Mouse (Mus musculus): ENCODE results near the gene Tmie. TPM values are rescaled to one million over a fixed set of nuclear protein-coding genes. Genes with fewer than 3 reads are reported as not detected.
A peak's percentile ranks its signal among the peaks of the same experiment; 100 is the strongest.

Tmie gene
- total and polyA plus RNA-seq, 3 experiments: 1.00 to 1.7 (median 1.3) TPM

DNA sequence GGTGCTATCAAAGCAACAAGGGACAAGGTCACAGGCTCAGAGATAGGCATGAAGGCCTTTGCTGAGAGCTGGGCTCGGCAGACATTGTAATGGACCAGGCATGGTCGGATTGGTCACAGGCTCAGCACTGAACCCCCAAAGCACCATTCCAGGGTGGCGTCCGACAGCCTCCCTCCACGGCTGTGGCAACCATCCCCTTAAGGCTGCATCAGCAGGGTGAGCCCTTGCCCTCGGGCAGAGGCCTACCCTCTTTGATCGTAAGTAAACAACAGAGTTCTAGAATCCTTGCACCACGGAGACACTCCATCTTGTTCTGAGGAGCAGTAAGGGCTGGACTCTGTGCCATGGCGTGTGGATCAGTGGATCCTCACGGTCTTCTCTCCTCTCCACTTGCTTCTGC lies 35.7 kb downstream of the Tmie start, which contains the start of gene Prss46:
Prss46 (plus strand) TSS at position 301 of the 400 bp plus-strand sequence.
- Histone ChIP-seq H3K9ac (ENCODE audit: low read depth, low read length) (no peak within 1 kb of the TSS), H3K79me2 (replicated peaks; ENCODE audit: control insufficient read depth, insufficient read depth, low read length) (no peaks in the 10 kb centered on the region), H3K27ac (no peak within 1 kb of the TSS), H3K27me3 (ENCODE audit: control insufficient read depth, insufficient read depth, low read length) (no peaks in the 10 kb centered on the region), H3K4me3 (no peak within 1 kb of the TSS), H3K4me1 (ENCODE audit: control insufficient read depth, insufficient read depth, low read length) (no peaks in the 10 kb centered on the region), H3K36me3 (ENCODE audit: control insufficient read depth, insufficient read depth, low read length) (no peaks in the 10 kb centered on the region)
- no peak for DNase-seq
- intact Hi-C loops (cut with DNase I): no loop called here
- WGBS: 86% methylated on average over 10 of the region's 10 CpGs
- TF ChIP-seq POLR2A (IDR thresholded peaks at IDR 0.05; ENCODE audit: insufficient read depth, low read depth, low read length): no peak

DNA sequence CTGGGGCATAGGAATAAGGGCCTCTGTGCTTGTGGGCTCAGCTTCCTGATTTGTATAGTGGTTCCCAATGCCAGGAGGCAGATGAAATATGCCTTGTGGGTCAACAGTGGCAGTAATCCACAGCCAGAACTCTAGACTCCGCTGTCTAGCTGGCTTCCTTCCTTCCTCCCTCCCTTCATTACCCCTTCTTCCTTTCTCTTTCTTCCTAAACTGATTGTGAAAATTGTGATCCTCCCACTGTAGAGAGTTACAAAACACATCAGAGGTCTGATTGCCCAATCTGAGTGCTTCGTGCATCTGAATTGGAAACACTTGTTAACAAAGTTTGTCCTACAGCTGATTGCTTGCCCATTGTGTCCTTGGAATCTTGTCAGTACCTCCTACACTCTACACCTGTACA lies 38.5 kb downstream of the Tmie start:
- H3K36me3 ChIP-seq (ENCODE audit: control insufficient read depth, insufficient read depth, low read length): no peaks in the 10 kb centered on the region
- no peak overlapping the region for H3K27ac ChIP-seq
- H3K27me3 ChIP-seq (ENCODE audit: control insufficient read depth, insufficient read depth, low read length): no peaks in the 10 kb centered on the region
- TF ChIP-seq POLR2A (IDR thresholded peaks at IDR 0.05; ENCODE audit: insufficient read depth, low read depth, low read length) (no peak), CTCF (IDR thresholded peaks at IDR 0.05) (no peak), EP300 (IDR thresholded peaks at IDR 0.05; ENCODE audit: insufficient read depth, low read depth, low read length) (no peak)
- H3K4me1 ChIP-seq (ENCODE audit: control insufficient read depth, insufficient read depth, low read length): no peaks in the 10 kb centered on the region
- H3K4me3 ChIP-seq: no peak overlapping the region
- intact Hi-C loops (cut with DNase I): no loop called here
- H3K9ac ChIP-seq (ENCODE audit: low read depth, low read length): no peak overlapping the region
- H3K79me2 ChIP-seq (replicated peaks; ENCODE audit: control insufficient read depth, insufficient read depth, low read length): no peaks in the 10 kb centered on the region
- 38% methylated on average over 2 of the region's 2 CpGs for WGBS
- DNase-seq: no peak

DNA sequence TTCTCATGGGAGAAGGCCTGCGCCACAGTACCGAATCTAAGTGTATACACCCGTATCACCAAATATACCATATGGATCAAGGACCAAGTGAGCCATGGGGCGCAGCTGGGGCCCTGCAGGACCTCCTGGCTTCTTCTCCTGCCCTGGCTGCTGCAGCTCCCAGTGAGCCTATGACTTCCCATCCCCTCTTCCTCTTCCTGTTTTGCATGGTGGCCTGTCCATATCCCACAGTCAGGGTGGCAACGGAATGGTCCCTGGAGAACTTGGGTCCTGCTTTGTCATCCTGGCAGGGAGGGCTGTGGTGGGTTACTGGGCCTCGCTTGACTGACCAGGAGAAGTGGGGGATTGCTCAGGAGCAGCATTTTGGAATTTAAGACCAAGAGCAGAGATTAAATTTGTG lies 39.0 kb downstream of the Tmie start:
- WGBS: 76% methylated on average over 6 of the region's 6 CpGs
- H3K36me3 ChIP-seq (ENCODE audit: control insufficient read depth, insufficient read depth, low read length): no peaks in the 10 kb centered on the region
- H3K27me3 ChIP-seq (ENCODE audit: control insufficient read depth, insufficient read depth, low read length): no peaks in the 10 kb centered on the region
- no peak overlapping the region for H3K9ac ChIP-seq (ENCODE audit: low read depth, low read length)
- no peak overlapping the region for H3K4me3 ChIP-seq
- DNase-seq: no peak
- TF ChIP-seq CTCF (IDR thresholded peaks at IDR 0.05) (no peak), EP300 (IDR thresholded peaks at IDR 0.05; ENCODE audit: insufficient read depth, low read depth, low read length) (no peak), POLR2A (IDR thresholded peaks at IDR 0.05; ENCODE audit: insufficient read depth, low read depth, low read length) (no peak)
- H3K4me1 ChIP-seq (ENCODE audit: control insufficient read depth, insufficient read depth, low read length): no peaks in the 10 kb centered on the region
- no peak overlapping the region for H3K27ac ChIP-seq
- no peaks in the 10 kb centered on the region for H3K79me2 ChIP-seq (replicated peaks; ENCODE audit: control insufficient read depth, insufficient read depth, low read length)
- intact Hi-C loops (cut with DNase I): no loop called here

DNA sequence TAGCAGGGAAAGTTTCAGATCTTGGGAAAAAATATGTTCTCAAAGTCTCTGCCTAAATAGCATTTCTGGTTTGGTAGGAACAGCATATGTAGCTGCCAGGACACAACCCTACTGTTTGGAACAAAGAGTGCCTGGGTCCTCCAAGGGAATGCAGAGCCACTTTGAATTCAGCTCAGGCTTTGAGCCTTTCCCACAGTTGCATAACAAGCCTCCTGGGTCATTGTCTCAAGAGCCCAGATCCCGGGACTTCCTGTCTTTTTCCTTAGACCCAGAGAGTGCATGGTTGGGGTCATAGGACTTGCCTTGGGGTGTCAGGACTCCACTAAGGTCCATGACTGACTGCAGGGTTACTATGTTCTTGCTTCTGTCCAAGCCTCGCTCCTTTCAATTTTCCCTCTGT lies 43.8 kb downstream of the Tmie start:
- H3K9ac ChIP-seq (ENCODE audit: low read depth, low read length): no peak overlapping the region
- 46% methylated on average over 2 of the region's 2 CpGs for WGBS
- H3K4me1 ChIP-seq (ENCODE audit: control insufficient read depth, insufficient read depth, low read length): no peaks in the 10 kb centered on the region
- DNase-seq: peak in 1 of 2 experiments; percentile 42
- H3K27ac ChIP-seq: no peak overlapping the region
- H3K36me3 ChIP-seq (ENCODE audit: control insufficient read depth, insufficient read depth, low read length): no peaks in the 10 kb centered on the region
- no peak overlapping the region for H3K4me3 ChIP-seq
- intact Hi-C loops (cut with DNase I): no loop called here
- H3K27me3 ChIP-seq (ENCODE audit: control insufficient read depth, insufficient read depth, low read length): no peaks in the 10 kb centered on the region
- no peaks in the 10 kb centered on the region for H3K79me2 ChIP-seq (replicated peaks; ENCODE audit: control insufficient read depth, insufficient read depth, low read length)
- no peak for TF ChIP-seq EP300 (IDR thresholded peaks at IDR 0.05; ENCODE audit: insufficient read depth, low read depth, low read length)

DNA sequence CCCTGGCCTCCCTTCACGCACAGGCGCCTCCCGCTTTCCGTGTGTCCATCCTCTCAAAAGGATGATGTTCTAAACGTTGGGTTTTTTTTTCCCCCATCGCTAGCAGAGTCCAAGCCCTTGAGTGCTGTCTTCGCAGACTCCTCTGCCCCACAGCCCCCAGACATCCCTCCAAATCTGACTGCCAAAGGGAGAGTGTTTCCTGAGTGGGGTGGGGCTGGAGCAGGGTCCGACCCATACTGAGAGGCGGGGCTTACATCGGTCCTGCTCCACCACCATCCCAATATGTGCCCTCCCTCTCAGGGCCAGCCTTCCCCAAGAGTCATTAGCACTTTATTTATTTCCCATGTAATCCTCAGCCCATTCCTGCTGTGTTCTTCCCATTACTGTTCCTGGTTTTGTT lies 45.0 kb downstream of the Tmie start:
- no peak overlapping the region for H3K4me3 ChIP-seq
- DNase-seq: no peak
- H3K4me1 ChIP-seq (ENCODE audit: control insufficient read depth, insufficient read depth, low read length): no peaks in the 10 kb centered on the region
- WGBS: 35% methylated on average over 10 of the region's 10 CpGs
- no peaks in the 10 kb centered on the region for H3K27me3 ChIP-seq (ENCODE audit: control insufficient read depth, insufficient read depth, low read length)
- H3K27ac ChIP-seq: no peak overlapping the region
- intact Hi-C loops (cut with DNase I): no loop called here
- H3K36me3 ChIP-seq (ENCODE audit: control insufficient read depth, insufficient read depth, low read length): no peaks in the 10 kb centered on the region
- TF ChIP-seq POLR2A (IDR thresholded peaks at IDR 0.05; ENCODE audit: insufficient read depth, low read depth, low read length): no peak
- TF ChIP-seq CTCF (IDR thresholded peaks at IDR 0.05): no peak
- no peak for TF ChIP-seq EP300 (IDR thresholded peaks at IDR 0.05; ENCODE audit: insufficient read depth, low read depth, low read length)
- no peaks in the 10 kb centered on the region for H3K79me2 ChIP-seq (replicated peaks; ENCODE audit: control insufficient read depth, insufficient read depth, low read length)
- H3K9ac ChIP-seq (ENCODE audit: low read depth, low read length): no peak overlapping the region

DNA sequence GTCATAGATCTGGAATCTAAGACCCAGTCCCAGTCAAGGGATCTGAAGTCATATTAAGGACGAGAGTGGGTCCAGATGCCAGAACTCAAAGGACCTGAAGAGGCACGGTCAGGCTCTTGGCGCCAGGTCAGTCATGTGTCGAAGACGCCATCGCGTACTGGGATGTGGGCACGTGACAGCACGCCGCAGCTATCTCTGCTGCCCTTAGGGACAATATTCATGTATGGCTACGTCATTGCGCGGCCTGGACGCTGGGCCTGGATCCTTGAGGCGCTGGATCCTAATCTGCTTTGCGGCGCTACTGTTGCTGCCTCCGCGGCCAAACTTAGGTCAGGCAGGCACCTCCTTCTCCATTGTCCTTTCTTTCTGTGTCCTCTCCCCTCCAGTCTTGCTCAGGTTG lies 45.5 kb downstream of the Tmie start, which contains the start of gene Prss45:
Prss45 (plus strand) TSS at position 178 of the 400 bp plus-strand sequence.
- Histone ChIP-seq H3K79me2 (replicated peaks; ENCODE audit: control insufficient read depth, insufficient read depth, low read length) (no peaks in the 10 kb centered on the region), H3K36me3 (ENCODE audit: control insufficient read depth, insufficient read depth, low read length) (no peaks in the 10 kb centered on the region), H3K27ac (no peak within 1 kb of the TSS), H3K9ac (ENCODE audit: low read depth, low read length) (no peak within 1 kb of the TSS), H3K27me3 (ENCODE audit: control insufficient read depth, insufficient read depth, low read length) (no peaks in the 10 kb centered on the region), H3K4me3 (no peak within 1 kb of the TSS), H3K4me1 (ENCODE audit: control insufficient read depth, insufficient read depth, low read length) (no peaks in the 10 kb centered on the region)
- WGBS: 77% methylated on average over 19 of the region's 19 CpGs
- intact Hi-C loops (cut with DNase I): no loop called here
- no peak for DNase-seq
- TF ChIP-seq POLR2A (IDR thresholded peaks at IDR 0.05; ENCODE audit: insufficient read depth, low read depth, low read length) (no peak), EP300 (IDR thresholded peaks at IDR 0.05; ENCODE audit: insufficient read depth, low read depth, low read length) (no peak), CTCF (IDR thresholded peaks at IDR 0.05) (no peak)
